Mouse (Mus musculus): Measurements from ENCODE around the gene Pgpep1. TPM values are rescaled to one million over a fixed set of nuclear protein-coding genes. Genes with fewer than 3 reads are reported as not detected.
A peak's percentile ranks its signal among the peaks of the same experiment; 100 is the strongest.

Gene Pgpep1
- polyA plus RNA-seq, 1 experiment, result 129 TPM

GRCm38 (mm10) chr8:70691230-70691629, 31.0 kb upstream of the Pgpep1 start:
- Histone ChIP-seq H3K4me3 (ENCODE audit: low read depth, low read length) (no peak overlapping the region), H3K27me3 (ENCODE audit: control insufficient read depth, insufficient read depth, low read length) (no peaks in the 10 kb centered on the region), H3K4me1 (ENCODE audit: control insufficient read depth, insufficient read depth, insufficient read length, low read length) (peaks cover 33% of the 10 kb centered on the region), H3K27ac (ENCODE audit: insufficient read depth, low read depth, low read length) (no peak overlapping the region), H3K36me3 (ENCODE audit: control insufficient read depth, insufficient read depth, low read length) (no peaks in the 10 kb centered on the region)
- TF ChIP-seq POLR2A (IDR thresholded peaks at IDR 0.05; ENCODE audit: low read depth, low read length) (no peak), CTCF (IDR thresholded peaks at IDR 0.05; ENCODE audit: extremely low read depth, insufficient read length, insufficient replicate concordance, low read depth, low read length) (no peak)
- 88% methylated on average over 4 of the region's 4 CpGs for WGBS

- Histone ChIP-seq H3K4me1 (ENCODE audit: control insufficient read depth, insufficient read depth, insufficient read length, low read length) (peaks cover 21% of the 10 kb centered on the region), H3K36me3 (ENCODE audit: control insufficient read depth, insufficient read depth, low read length) (no peaks in the 10 kb centered on the region), H3K4me3 (ENCODE audit: low read depth, low read length) (no peak overlapping the region), H3K27me3 (ENCODE audit: control insufficient read depth, insufficient read depth, low read length) (no peaks in the 10 kb centered on the region), H3K27ac (ENCODE audit: insufficient read depth, low read depth, low read length) (no peak overlapping the region)
- no peak for TF ChIP-seq POLR2A (IDR thresholded peaks at IDR 0.05; ENCODE audit: low read depth, low read length)
- TF ChIP-seq CTCF (IDR thresholded peaks at IDR 0.05; ENCODE audit: extremely low read depth, insufficient read length, insufficient replicate concordance, low read depth, low read length), result no peak
- 78% methylated on average over 5 of the region's 5 CpGs for WGBS
These were observed 29.8 kb upstream of the Pgpep1 start for GRCm38 (mm10) chr8:70689892-70690390.

DNA sequence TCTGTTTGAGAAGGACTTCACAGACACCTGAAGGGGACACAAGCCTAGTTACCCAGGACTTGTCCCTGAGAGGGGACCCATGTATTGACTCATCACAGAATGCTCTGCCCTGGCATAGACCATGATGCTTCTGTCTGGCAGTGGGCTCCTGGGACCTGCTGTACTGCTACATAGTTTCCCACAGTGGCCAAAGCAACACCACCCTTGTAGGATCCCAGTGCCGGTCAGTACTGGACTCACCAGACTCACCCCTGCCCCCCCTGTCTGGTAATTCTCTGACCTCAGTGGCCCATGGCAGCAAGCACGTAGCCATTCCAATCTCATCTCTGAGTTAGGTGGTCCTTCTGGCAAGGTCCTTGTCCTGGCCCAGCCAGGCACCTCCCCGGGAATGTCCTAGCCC, 27.9 kb upstream of the Pgpep1 start:
- Histone ChIP-seq H3K27ac (ENCODE audit: insufficient read depth, low read depth, low read length) (no peak overlapping the region), H3K27me3 (ENCODE audit: control insufficient read depth, insufficient read depth, low read length) (no peaks in the 10 kb centered on the region)

GRCm38 (mm10) chr8:70687576-70687975, 27.4 kb upstream of the Pgpep1 start:
- peaks cover 18% of the 10 kb centered on the region for H3K4me1 ChIP-seq (ENCODE audit: control insufficient read depth, insufficient read depth, insufficient read length, low read length)
- H3K27me3 ChIP-seq (ENCODE audit: control insufficient read depth, insufficient read depth, low read length), result no peaks in the 10 kb centered on the region
- H3K4me3 ChIP-seq (ENCODE audit: low read depth, low read length), result no peak overlapping the region
- H3K36me3 ChIP-seq (ENCODE audit: control insufficient read depth, insufficient read depth, low read length), result no peaks in the 10 kb centered on the region
- H3K27ac ChIP-seq (ENCODE audit: insufficient read depth, low read depth, low read length), result no peak overlapping the region
- 29% methylated on average over 8 of the region's 8 CpGs for WGBS
- TF ChIP-seq CTCF (IDR thresholded peaks at IDR 0.05; ENCODE audit: extremely low read depth, insufficient read length, insufficient replicate concordance, low read depth, low read length) (no peak), POLR2A (IDR thresholded peaks at IDR 0.05; ENCODE audit: low read depth, low read length) (no peak)

More for the DNA sequence above, 27.9 kb upstream of the Pgpep1 start:
- no peaks in the 10 kb centered on the region for H3K36me3 ChIP-seq (ENCODE audit: control insufficient read depth, insufficient read depth, low read length)
- peaks cover 16% of the 10 kb centered on the region for H3K4me1 ChIP-seq (ENCODE audit: control insufficient read depth, insufficient read depth, insufficient read length, low read length)
- H3K4me3 ChIP-seq (ENCODE audit: low read depth, low read length), result no peak overlapping the region
- TF ChIP-seq CTCF (IDR thresholded peaks at IDR 0.05; ENCODE audit: extremely low read depth, insufficient read length, insufficient replicate concordance, low read depth, low read length) (no peak), POLR2A (IDR thresholded peaks at IDR 0.05; ENCODE audit: low read depth, low read length) (no peak)
- WGBS, result 96% methylated on average over 3 of the region's 3 CpGs

DNA sequence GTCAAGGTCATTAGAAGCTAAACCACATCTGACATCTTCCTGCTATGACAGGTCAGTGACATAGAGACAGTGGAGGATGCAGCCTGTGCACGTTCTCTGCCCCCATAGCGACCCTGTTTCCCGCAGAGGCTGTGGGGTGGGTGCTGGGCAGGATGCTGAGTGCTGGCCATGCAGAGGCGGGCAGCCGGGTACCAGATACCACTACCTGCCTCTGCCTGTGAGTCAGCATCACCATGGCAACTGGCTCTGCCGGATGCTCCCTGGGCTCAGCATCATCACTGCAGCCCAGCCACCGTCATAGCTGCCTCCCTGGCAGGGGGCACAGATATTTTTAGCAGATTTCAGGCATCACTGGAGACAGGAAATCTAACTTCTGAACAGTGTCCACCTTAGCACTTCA, 24.1 kb upstream of the Pgpep1 start:
- H3K36me3 ChIP-seq (ENCODE audit: control insufficient read depth, insufficient read depth, low read length), result no peaks in the 10 kb centered on the region
- no peaks in the 10 kb centered on the region for H3K27me3 ChIP-seq (ENCODE audit: control insufficient read depth, insufficient read depth, low read length)
- 52% methylated on average over 7 of the region's 7 CpGs for WGBS
- no peak overlapping the region for H3K27ac ChIP-seq (ENCODE audit: insufficient read depth, low read depth, low read length)
- no peak overlapping the region for H3K4me3 ChIP-seq (ENCODE audit: low read depth, low read length)
- TF ChIP-seq POLR2A (IDR thresholded peaks at IDR 0.05; ENCODE audit: low read depth, low read length), result no peak
- TF ChIP-seq CTCF (IDR thresholded peaks at IDR 0.05; ENCODE audit: extremely low read depth, insufficient read length, insufficient replicate concordance, low read depth, low read length), result no peak
- peaks cover 32% of the 10 kb centered on the region for H3K4me1 ChIP-seq (ENCODE audit: control insufficient read depth, insufficient read depth, insufficient read length, low read length)

- Histone ChIP-seq H3K27me3 (ENCODE audit: control insufficient read depth, insufficient read depth, low read length) (no peaks in the 10 kb centered on the region), H3K4me3 (ENCODE audit: low read depth, low read length) (no peak overlapping the region), H3K36me3 (ENCODE audit: control insufficient read depth, insufficient read depth, low read length) (peaks cover 3% of the 10 kb centered on the region; the same call in 1 of the 2 replicates), H3K27ac (ENCODE audit: insufficient read depth, low read depth, low read length) (peak overlapping the region; percentile 33; the same call in 1 of the 2 replicates), H3K4me1 (ENCODE audit: control insufficient read depth, insufficient read depth, insufficient read length, low read length) (peaks cover 47% of the 10 kb centered on the region)
- WGBS, result 68% methylated on average over 3 of the region's 3 CpGs
- no peak for TF ChIP-seq CTCF (IDR thresholded peaks at IDR 0.05; ENCODE audit: extremely low read depth, insufficient read length, insufficient replicate concordance, low read depth, low read length)
- no peak for TF ChIP-seq POLR2A (IDR thresholded peaks at IDR 0.05; ENCODE audit: low read depth, low read length)
These were observed 22.5 kb upstream of the Pgpep1 start for GRCm38 (mm10) chr8:70682692-70683091.

GRCm38 (mm10) chr8:70682193-70682592, 22.0 kb upstream of the Pgpep1 start:
- WGBS, result 18% methylated on average over 19 of the region's 19 CpGs
- TF ChIP-seq CTCF (IDR thresholded peaks at IDR 0.05; ENCODE audit: extremely low read depth, insufficient read length, insufficient replicate concordance, low read depth, low read length) (no peak), POLR2A (IDR thresholded peaks at IDR 0.05; ENCODE audit: low read depth, low read length) (0 out of 2 replicates have a peak, but pooled peaks have one; percentile 11)
- Histone ChIP-seq H3K4me3 (ENCODE audit: low read depth, low read length) (no peak overlapping the region), H3K27me3 (ENCODE audit: control insufficient read depth, insufficient read depth, low read length) (no peaks in the 10 kb centered on the region), H3K27ac (ENCODE audit: insufficient read depth, low read depth, low read length) (peak overlapping the region; percentile 33; the same call in 1 of the 2 replicates), H3K36me3 (ENCODE audit: control insufficient read depth, insufficient read depth, low read length) (peaks cover 3% of the 10 kb centered on the region; the same call in 1 of the 2 replicates), H3K4me1 (ENCODE audit: control insufficient read depth, insufficient read depth, insufficient read length, low read length) (peaks cover 48% of the 10 kb centered on the region)
